Mouse (Mus musculus): ENCODE measurements around the gene Hopx.

The Hopx gene

GRCm38 (mm10) chr5:77131879-77132278 lies 17.0 kb upstream of the Hopx start:
- no peak for DNase-seq

GRCm38 (mm10) chr5:77130310-77131020 lies 15.5 kb upstream of the Hopx start:
- DNase-seq = no peak

GRCm38 (mm10) chr5:77129907-77130306 lies 15.0 kb upstream of the Hopx start:
- DNase-seq = no peak

- DNase-seq = no peak
Observed at GRCm38 (mm10) chr5:77128854-77129253, 13.9 kb upstream of the Hopx start.

- no peak for DNase-seq
Observed at GRCm38 (mm10) chr5:77126415-77126968, 11.6 kb upstream of the Hopx start.

- DNase-seq = peak; percentile 58
Observed at GRCm38 (mm10) chr5:77124817-77125283, 9.9 kb upstream of the Hopx start.

- no peak for DNase-seq
Observed at GRCm38 (mm10) chr5:77124165-77124564, 9.2 kb upstream of the Hopx start.

- DNase-seq = no peak
Observed at GRCm38 (mm10) chr5:77123597-77123996, 8.7 kb upstream of the Hopx start.

- peak; percentile 38 for DNase-seq
Observed at GRCm38 (mm10) chr5:77122254-77123192, 7.6 kb upstream of the Hopx start.

GRCm38 (mm10) chr5:77120701-77121100 lies 5.8 kb upstream of the Hopx start:
- no peak for DNase-seq

GRCm38 (mm10) chr5:77119475-77120422 lies 4.8 kb upstream of the Hopx start:
- no peak for DNase-seq

GRCm38 (mm10) chr5:77115732-77116131 lies 811 bp upstream of the Hopx start:
- DNase-seq = peak; percentile 33

GRCm38 (mm10) chr5:77113773-77114172 lies 1.1 kb downstream of the Hopx start:
- no peak for DNase-seq

GRCm38 (mm10) chr5:77112066-77112465 lies 2.9 kb downstream of the Hopx start:
- no peak for DNase-seq

GRCm38 (mm10) chr5:77109814-77110213 lies 5.1 kb downstream of the Hopx start:
- DNase-seq = no peak

GRCm38 (mm10) chr5:77108806-77109205 lies 6.1 kb downstream of the Hopx start:
- no peak for DNase-seq

- no peak for DNase-seq
Observed at GRCm38 (mm10) chr5:77107146-77107822, 7.6 kb downstream of the Hopx start.

GRCm38 (mm10) chr5:77102522-77103365 lies 12.2 kb downstream of the Hopx start:
- DNase-seq = no peak

GRCm38 (mm10) chr5:77100691-77101090 lies 14.2 kb downstream of the Hopx start:
- DNase-seq = no peak

GRCm38 (mm10) chr5:77099997-77100380 lies 14.9 kb downstream of the Hopx start:
- no peak for DNase-seq
